Mouse (Mus musculus) heart, embryonic 15.5 days (tissue): ENCODE measurements around the gene Ncbp2. TPM values are rescaled to one million over a fixed set of nuclear protein-coding genes. Genes with fewer than 3 reads are reported as not detected.

ENCODE experiments used
- ATAC-seq: fragments of 200-750 bp; cut with Nextera tagmentation; replicated peaks from 2 replicates; pipeline ENCODE4 v1.8.0; 2017; ENCODE audit warnings: low read depth, moderate TSS enrichment; ENCODE audit not compliant: insufficient number of reproducible peaks, insufficient read depth, low FRiP score
- H3K27ac ChIP-seq: fragments of 300-500 bp; sonication (generic); 2 replicates; pipeline ENCODE4 v1.5.1; 2015; ENCODE audit warnings: mild to moderate bottlenecking, inconsistent platforms
- H3K27me3 ChIP-seq: fragments of 300-500 bp; sonication (generic); 2 replicates; pipeline ENCODE4 v1.6.1; 2015; ENCODE audit warnings: inconsistent platforms
- H3K36me3 ChIP-seq: fragments of 300-500 bp; sonication (generic); 2 replicates; pipeline ENCODE4 v1.6.1; 2015; ENCODE audit warnings: mild to moderate bottlenecking, inconsistent platforms
- H3K4me1 ChIP-seq: fragments of 300-500 bp; sonication (generic); replicated peaks from 2 replicates; pipeline ENCODE4 v1.6.1; 2015; ENCODE audit warnings: inconsistent platforms
- H3K4me2 ChIP-seq: fragments of 300-500 bp; sonication (generic); 2 replicates; pipeline ENCODE4 v1.6.1; 2015; ENCODE audit warnings: inconsistent platforms, mild to moderate bottlenecking, moderate library complexity
- H3K4me3 ChIP-seq: fragments of 300-500 bp; sonication (generic); 2 replicates; pipeline ENCODE4 v1.5.1; 2015; ENCODE audit warnings: mild to moderate bottlenecking, inconsistent platforms
- H3K9ac ChIP-seq: fragments of 300-500 bp; sonication (generic); 2 replicates; pipeline ENCODE4 v1.6.1; 2015; ENCODE audit warnings: mild to moderate bottlenecking, inconsistent platforms
- H3K9me3 ChIP-seq: fragments of 300-500 bp; sonication (generic); replicated peaks from 2 replicates; pipeline ENCODE4 v1.6.1; 2016; ENCODE audit warnings: inconsistent platforms
- WGBS: fragments of 180-500 bp; shearing (Covaris S2); methylation state at CpG from one replicate; pipeline ENCODE4 v1.1.7; 2015; ENCODE audit warnings: mixed read lengths; 5-methylcytosine and 5-hydroxymethylcytosine counted together
- polyA plus RNA-seq: library from polyadenylated mRNA; unstranded; fragments of >200 nt; fragmentation: Nextera tagmentation; extraction: Ambion mirVana; gene quantifications from 2 replicates; pipeline ENCODE4 v1.2.1, GENCODE M21; 2015

Gene Ncbp2
- polyA plus RNA-seq, 1 experiment from 2014 or later = 65.8 TPM

DNA sequence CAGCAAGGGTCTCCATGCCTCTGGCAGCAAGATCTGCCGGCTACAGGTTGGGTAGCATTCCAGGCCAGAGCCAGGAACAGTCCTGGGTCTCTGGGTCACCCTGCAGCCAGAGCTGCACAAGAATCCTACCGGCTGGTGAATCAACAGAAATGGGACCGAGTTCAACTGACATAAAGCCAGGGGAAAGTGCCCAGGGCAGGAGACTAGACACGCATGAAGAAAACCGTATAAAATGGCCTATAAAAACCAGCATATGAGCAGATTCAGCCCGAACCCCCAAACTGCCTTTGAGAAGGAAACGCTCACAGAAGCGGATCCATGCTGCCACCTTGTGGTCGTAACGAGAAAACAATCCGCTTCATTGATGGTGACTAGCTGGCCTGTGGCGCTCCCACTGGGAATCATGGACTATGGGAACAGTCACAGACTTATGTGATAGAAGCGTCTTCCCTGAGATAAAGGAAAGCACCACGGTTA, 30.0 kb upstream of the Ncbp2 start:
- H3K9me3 ChIP-seq = no peaks in the 10 kb centered on the region
- H3K36me3 ChIP-seq = no peaks in the 10 kb centered on the region
- H3K27ac ChIP-seq = no peak overlapping the region
- 3% methylated on average over 14 of the region's 14 CpGs for WGBS
- H3K27me3 ChIP-seq = no peaks in the 10 kb centered on the region
- peaks cover 4% of the 10 kb centered on the region; the same call in 1 of the 2 replicates for H3K4me1 ChIP-seq
- 0 out of 2 replicates have a peak overlapping the region, but pooled peaks have one; percentile 29 for H3K9ac ChIP-seq
- peak overlapping the region; percentile 15; the same call in 1 of the 2 replicates for H3K4me3 ChIP-seq
- ATAC-seq = no peak
- peak overlapping the region; percentile 49 for H3K4me2 ChIP-seq

DNA sequence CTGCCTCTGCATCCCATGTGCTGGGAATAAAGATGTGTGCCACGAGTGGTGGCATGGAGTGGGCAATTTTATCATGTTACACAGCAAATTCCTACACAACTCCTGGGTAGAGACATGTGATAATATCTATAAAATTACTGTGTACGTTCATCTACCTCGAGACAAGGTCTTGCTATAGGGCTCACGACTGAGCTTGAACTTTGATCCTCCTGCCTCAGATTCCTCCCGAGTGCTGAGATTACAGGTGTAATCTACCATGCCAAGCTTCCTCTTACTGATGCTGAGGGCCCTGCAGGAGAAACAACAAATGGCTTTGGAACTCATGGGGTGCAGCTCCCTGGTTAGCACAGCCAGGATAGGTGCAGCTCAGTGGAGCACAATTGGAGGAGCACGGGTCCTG, 23.9 kb upstream of the Ncbp2 start:
- Histone ChIP-seq H3K27ac (no peak overlapping the region), H3K27me3 (no peaks in the 10 kb centered on the region), H3K9ac (no peak overlapping the region), H3K9me3 (no peaks in the 10 kb centered on the region), H3K4me1 (no peaks in the 10 kb centered on the region), H3K4me2 (no peak overlapping the region), H3K4me3 (no peak overlapping the region), H3K36me3 (no peaks in the 10 kb centered on the region)
- WGBS = 84% methylated on average over 6 of the region's 6 CpGs
- ATAC-seq = no peak

DNA sequence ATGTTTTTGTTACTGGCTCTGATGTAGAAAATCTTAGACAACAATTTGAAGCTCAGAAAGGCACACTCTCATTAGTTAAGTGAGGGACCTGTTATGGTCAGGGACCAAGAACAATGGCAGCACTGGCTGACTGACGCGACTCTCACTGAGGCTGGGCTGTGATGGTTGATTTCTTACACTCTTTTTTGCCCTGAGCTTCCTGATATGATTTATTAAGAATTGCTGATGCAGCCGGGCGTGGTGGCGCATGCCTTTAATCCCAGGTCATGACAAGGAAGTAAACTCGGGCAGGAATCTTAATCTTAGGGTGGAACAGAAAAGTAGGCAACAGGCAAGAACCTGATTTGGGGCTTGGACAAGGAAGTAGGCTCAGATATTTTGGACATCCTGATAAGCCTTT, 22.2 kb upstream of the Ncbp2 start:
- ATAC-seq = no peak

GRCm38 (mm10) chr16:31926547-31927182, 21.6 kb upstream of the Ncbp2 start:
- Histone ChIP-seq H3K9ac (no peak overlapping the region), H3K27me3 (no peaks in the 10 kb centered on the region), H3K36me3 (no peaks in the 10 kb centered on the region), H3K9me3 (no peaks in the 10 kb centered on the region), H3K4me1 (no peaks in the 10 kb centered on the region), H3K27ac (no peak overlapping the region), H3K4me2 (no peak overlapping the region), H3K4me3 (no peak overlapping the region)
- WGBS = 85% methylated on average over 13 of the region's 13 CpGs
- no peak for ATAC-seq

More for the DNA sequence above, 22.2 kb upstream of the Ncbp2 start:
- Histone ChIP-seq H3K4me3 (no peak overlapping the region), H3K36me3 (no peaks in the 10 kb centered on the region), H3K9me3 (no peaks in the 10 kb centered on the region), H3K27ac (no peak overlapping the region), H3K9ac (no peak overlapping the region), H3K27me3 (no peaks in the 10 kb centered on the region), H3K4me1 (no peaks in the 10 kb centered on the region), H3K4me2 (no peak overlapping the region)
- WGBS = 82% methylated on average over 6 of the region's 6 CpGs

- H3K9me3 ChIP-seq = no peaks in the 10 kb centered on the region
- no peaks in the 10 kb centered on the region for H3K36me3 ChIP-seq
- H3K27me3 ChIP-seq = no peaks in the 10 kb centered on the region
- H3K4me1 ChIP-seq = peaks cover 4% of the 10 kb centered on the region; the same call in 1 of the 2 replicates
- H3K4me2 ChIP-seq = no peak overlapping the region
- no peak overlapping the region for H3K9ac ChIP-seq
- no peak overlapping the region for H3K27ac ChIP-seq
- no peak for ATAC-seq
- H3K4me3 ChIP-seq = no peak overlapping the region
- 85% methylated on average over 5 of the region's 5 CpGs for WGBS
These were observed 20.9 kb upstream of the Ncbp2 start for GRCm38 (mm10) chr16:31927412-31927811.

DNA sequence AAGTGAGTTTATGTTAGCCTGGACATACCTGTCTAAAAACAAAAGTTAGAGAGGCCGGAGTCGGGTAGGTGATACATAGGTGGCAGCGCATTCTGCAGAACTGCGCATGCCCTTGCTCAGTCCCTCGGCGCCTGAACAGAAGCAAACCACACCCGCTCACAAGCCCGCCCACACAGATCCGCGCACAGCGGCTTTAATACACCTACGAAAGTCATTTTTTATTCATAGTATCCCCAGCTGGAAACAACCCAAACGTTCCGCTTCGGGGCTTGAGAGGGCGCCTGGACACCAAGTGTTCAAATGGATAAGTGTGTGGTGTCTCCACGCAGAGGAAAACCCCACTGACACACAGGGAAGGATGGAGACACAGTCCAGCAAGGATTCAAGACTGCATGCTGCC, 17.0 kb upstream of the Ncbp2 start:
- Histone ChIP-seq H3K4me2 (peak overlapping the region; percentile 23; the same call in 1 of the 2 replicates), H3K4me1 (peaks cover 32% of the 10 kb centered on the region), H3K27ac (no peak overlapping the region), H3K9ac (no peak overlapping the region), H3K36me3 (no peaks in the 10 kb centered on the region), H3K9me3 (no peaks in the 10 kb centered on the region), H3K4me3 (no peak overlapping the region), H3K27me3 (peaks cover 31% of the 10 kb centered on the region)
- 55% methylated on average over 17 of the region's 17 CpGs for WGBS
- no peak for ATAC-seq

DNA sequence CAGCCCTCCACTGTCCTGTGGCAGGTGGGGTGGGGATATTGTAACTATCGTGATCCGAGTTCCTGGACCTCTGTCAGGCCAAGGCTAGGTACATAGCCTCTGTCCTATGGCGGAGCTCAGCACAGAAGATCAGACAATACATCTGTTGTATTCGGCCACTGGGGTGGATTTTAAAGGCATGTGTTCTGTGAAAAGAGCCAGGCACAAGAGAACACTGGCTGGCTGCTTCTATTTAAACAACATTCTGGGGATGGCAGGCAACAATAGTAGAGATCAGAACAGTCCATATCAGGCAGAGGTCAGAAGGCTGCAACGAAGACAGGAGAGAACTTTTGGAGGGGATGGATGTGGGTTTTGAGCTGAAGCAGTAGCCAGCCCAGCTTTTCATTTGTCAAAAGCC, 16.1 kb upstream of the Ncbp2 start:
- no peak for ATAC-seq
- peaks cover 35% of the 10 kb centered on the region for H3K27me3 ChIP-seq
- H3K4me3 ChIP-seq = no peak overlapping the region
- no peaks in the 10 kb centered on the region for H3K9me3 ChIP-seq
- peaks cover 32% of the 10 kb centered on the region for H3K4me1 ChIP-seq
- peak overlapping the region; percentile 95; the same call in 1 of the 2 replicates for H3K4me2 ChIP-seq
- WGBS = 61% methylated on average over 5 of the region's 5 CpGs
- H3K36me3 ChIP-seq = no peaks in the 10 kb centered on the region
- H3K27ac ChIP-seq = no peak overlapping the region
- H3K9ac ChIP-seq = no peak overlapping the region

- WGBS = under 1% methylated on average over 50 of the region's 50 CpGs
- no peaks in the 10 kb centered on the region for H3K9me3 ChIP-seq
- peaks cover 35% of the 10 kb centered on the region for H3K27me3 ChIP-seq
- H3K36me3 ChIP-seq = no peaks in the 10 kb centered on the region
- H3K9ac ChIP-seq = peak overlapping the region; percentile 52
- H3K27ac ChIP-seq = peak overlapping the region; percentile 23; the same call in 1 of the 2 replicates
- peaks cover 32% of the 10 kb centered on the region for H3K4me1 ChIP-seq
- H3K4me3 ChIP-seq = peak overlapping the region; percentile 59
- ATAC-seq = peak; percentile 88
- peak overlapping the region; percentile 95 for H3K4me2 ChIP-seq
These were observed 15.2 kb upstream of the Ncbp2 start for GRCm38 (mm10) chr16:31932840-31933697.

GRCm38 (mm10) chr16:31933751-31934549, 14.4 kb upstream of the Ncbp2 start, which contains the start of gene Pigz:
TSS of gene Pigz (plus strand) at chr16:31933851.
- H3K36me3 ChIP-seq = no peaks in the 10 kb centered on the region
- H3K9me3 ChIP-seq = no peaks in the 10 kb centered on the region
- ATAC-seq = no peak
- peaks cover 32% of the 10 kb centered on the region for H3K4me1 ChIP-seq
- WGBS = 9% methylated on average over 42 of the region's 42 CpGs
- H3K4me3 ChIP-seq = peak within 1 kb of the TSS; percentile 59
- peak within 1 kb of the TSS; percentile 52 for H3K9ac ChIP-seq
- H3K27me3 ChIP-seq = peaks cover 35% of the 10 kb centered on the region
- H3K4me2 ChIP-seq = peak within 1 kb of the TSS; percentile 95
- H3K27ac ChIP-seq = peak within 1 kb of the TSS; percentile 23; the same call in 1 of the 2 replicates

GRCm38 (mm10) chr16:31934550-31935010, 13.7 kb upstream of the Ncbp2 start:
- no peaks in the 10 kb centered on the region for H3K9me3 ChIP-seq
- peaks cover 35% of the 10 kb centered on the region for H3K27me3 ChIP-seq
- H3K4me3 ChIP-seq = peak overlapping the region; percentile 59
- H3K4me1 ChIP-seq = peaks cover 32% of the 10 kb centered on the region
- WGBS = 26% methylated on average over 13 of the region's 13 CpGs
- 0 out of 2 replicates have a peak overlapping the region, but pooled peaks have one; percentile 9 for H3K9ac ChIP-seq
- no peaks in the 10 kb centered on the region for H3K36me3 ChIP-seq
- no peak for ATAC-seq
- H3K27ac ChIP-seq = no peak overlapping the region
- H3K4me2 ChIP-seq = peak overlapping the region; percentile 95
